Mouse (Mus musculus) liver, postnatal 0 days (tissue): ENCODE measurements around the gene Dclre1b. TPM values are rescaled to one million over a fixed set of nuclear protein-coding genes. Genes with fewer than 3 reads are reported as not detected.
"Not testable (repeated sequence)": the region's sequence is repeated elsewhere in the genome, so short reads cannot be mapped to it uniquely, and the experiment has no call there.

Experiments
- ATAC-seq: fragments of 200-750 bp; cut with Nextera tagmentation; 2 replicates; pipeline ENCODE4 v1.8.0; 2017; ENCODE audit warnings: mild to moderate bottlenecking, moderate library complexity
- DNase-seq: peaks from one replicate; pipeline ENCODE4 v3.0.0-alpha.2; 2016
- H3K27ac ChIP-seq: fragments of 300-500 bp; sonication (generic); 2 replicates; pipeline ENCODE4 v1.5.1; 2014; ENCODE audit warnings: antibody characterized with exemption, moderate library complexity, mild to moderate bottlenecking, low read depth
- H3K27me3 ChIP-seq: fragments of 300-500 bp; sonication (generic); 2 replicates; pipeline ENCODE4 v1.6.1; 2014; ENCODE audit warnings: low read length, control low read depth, mixed read lengths; ENCODE audit not compliant: insufficient read depth
- H3K36me3 ChIP-seq: fragments of 300-500 bp; sonication (generic); replicated peaks from 2 replicates; pipeline ENCODE4 v1.6.1; 2014; ENCODE audit warnings: mild to moderate bottlenecking, control low read depth, low read length, moderate library complexity, mixed read lengths; ENCODE audit not compliant: insufficient read depth
- H3K4me1 ChIP-seq: fragments of 300-500 bp; sonication (generic); 2 replicates; pipeline ENCODE4 v1.6.1; 2014; ENCODE audit warnings: antibody characterized with exemption, mild to moderate bottlenecking, control low read depth; ENCODE audit not compliant: insufficient read depth
- H3K4me2 ChIP-seq: fragments of 300-500 bp; sonication (generic); 2 replicates; pipeline ENCODE4 v1.6.1; 2014; ENCODE audit warnings: low read depth, mild to moderate bottlenecking, low read length, moderate library complexity, mixed read lengths
- H3K4me3 ChIP-seq: fragments of 300-500 bp; sonication (generic); 2 replicates; pipeline ENCODE4 v1.5.1; 2014; ENCODE audit warnings: low read depth, low read length
- H3K9ac ChIP-seq: fragments of 300-500 bp; sonication (generic); replicated peaks from 2 replicates; pipeline ENCODE4 v1.6.1; 2014; ENCODE audit warnings: mild to moderate bottlenecking, moderate library complexity
- H3K9me3 ChIP-seq: fragments of 300-500 bp; sonication (generic); 2 replicates; pipeline ENCODE4 v1.6.1; 2016; ENCODE audit warnings: mild to moderate bottlenecking, control low read depth, low read length, mixed read lengths
- CTCF ChIP-seq: sonication (generic); IDR thresholded peaks from 2 replicates; pipeline ENCODE4 v1.5.1; 2016; ENCODE audit warnings: antibody characterized with exemption, low read depth
- EP300 ChIP-seq: IDR thresholded peaks from 2 replicates; pipeline ENCODE4 v1.6.1; 2016; ENCODE audit warnings: antibody characterized with exemption, low read depth, mild to moderate bottlenecking
- WGBS: fragments of 180-500 bp; shearing (Covaris S2); extraction: QIAGEN DNeasy Blood & Tissue Kit; methylation state at CpG from one replicate; pipeline ENCODE4 v1.1.7; 2014; ENCODE audit not compliant: insufficient replicate concordance; 5-methylcytosine and 5-hydroxymethylcytosine counted together
- polyA plus RNA-seq: library from polyadenylated mRNA; unstranded; fragments of >200 nt; fragmentation: Nextera tagmentation; extraction: Ambion mirVana; gene quantifications from 2 replicates; pipeline ENCODE4 v1.2.1, GENCODE M21; 2015

Dclre1b gene
- polyA plus RNA-seq, 1 experiment from 2014 or later = 22.8 TPM

DNA sequence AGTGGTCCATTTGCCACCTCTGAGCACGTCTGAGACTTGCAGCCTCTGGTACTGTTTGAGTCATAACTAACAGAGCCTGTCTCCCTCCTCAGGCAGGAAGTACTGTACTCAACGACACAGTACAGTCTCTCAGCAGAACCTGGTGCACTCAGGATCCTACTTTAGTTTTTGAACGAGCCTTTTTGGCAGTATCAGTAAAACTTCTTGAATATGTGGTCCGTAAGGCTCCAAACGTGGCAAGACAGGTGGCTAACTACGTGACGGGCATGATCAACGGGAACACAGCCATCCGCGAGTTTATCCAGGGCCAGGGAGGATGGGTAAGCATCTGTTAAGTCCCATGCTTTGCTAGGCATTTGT lies 26.7 kb upstream of the Dclre1b start:
- no peak for ATAC-seq
- TF ChIP-seq CTCF = no peak
- TF ChIP-seq EP300 = no peak
- no peak overlapping the region for H3K9ac ChIP-seq
- H3K4me1 ChIP-seq = peaks cover 11% of the 10 kb centered on the region
- no peak overlapping the region for H3K4me2 ChIP-seq
- no peaks in the 10 kb centered on the region for H3K27me3 ChIP-seq
- no peak for DNase-seq
- no peaks in the 10 kb centered on the region for H3K9me3 ChIP-seq
- H3K36me3 ChIP-seq = no peaks in the 10 kb centered on the region
- no peak overlapping the region for H3K4me3 ChIP-seq
- 72% methylated on average over 10 of the region's 10 CpGs for WGBS
- no peak overlapping the region for H3K27ac ChIP-seq

GRCm38 (mm10) chr3:103835272-103835950 lies 26.2 kb upstream of the Dclre1b start:
- Histone ChIP-seq H3K4me3 (no peak overlapping the region), H3K9me3 (no peaks in the 10 kb centered on the region), H3K4me2 (no peak overlapping the region), H3K27me3 (no peaks in the 10 kb centered on the region), H3K9ac (no peak overlapping the region), H3K27ac (no peak overlapping the region), H3K36me3 (no peaks in the 10 kb centered on the region), H3K4me1 (peaks cover 11% of the 10 kb centered on the region)
- 75% methylated on average over 6 of the region's 6 CpGs for WGBS
- DNase-seq (no peak), ATAC-seq (no peak)
- TF ChIP-seq EP300 = no peak
- TF ChIP-seq CTCF = no peak

GRCm38 (mm10) chr3:103834001-103834400 lies 24.8 kb upstream of the Dclre1b start:
- Histone ChIP-seq H3K9ac (no peak overlapping the region), H3K36me3 (no peaks in the 10 kb centered on the region), H3K4me2 (no peak overlapping the region), H3K27ac (no peak overlapping the region), H3K4me3 (no peak overlapping the region), H3K4me1 (peaks cover 11% of the 10 kb centered on the region), H3K9me3 (no peaks in the 10 kb centered on the region), H3K27me3 (no peaks in the 10 kb centered on the region)
- ATAC-seq = no peak
- no peak for TF ChIP-seq CTCF
- TF ChIP-seq EP300 = no peak
- WGBS = 83% methylated on average over 2 of the region's 2 CpGs
- no peak for DNase-seq

GRCm38 (mm10) chr3:103832426-103832825 lies 23.2 kb upstream of the Dclre1b start, which contains the start of gene Bcl2l15:
Bcl2l15 (plus strand) TSS chr3:103832601.
- no peak within 1 kb of the TSS for H3K4me3 ChIP-seq
- no peak for DNase-seq

DNA sequence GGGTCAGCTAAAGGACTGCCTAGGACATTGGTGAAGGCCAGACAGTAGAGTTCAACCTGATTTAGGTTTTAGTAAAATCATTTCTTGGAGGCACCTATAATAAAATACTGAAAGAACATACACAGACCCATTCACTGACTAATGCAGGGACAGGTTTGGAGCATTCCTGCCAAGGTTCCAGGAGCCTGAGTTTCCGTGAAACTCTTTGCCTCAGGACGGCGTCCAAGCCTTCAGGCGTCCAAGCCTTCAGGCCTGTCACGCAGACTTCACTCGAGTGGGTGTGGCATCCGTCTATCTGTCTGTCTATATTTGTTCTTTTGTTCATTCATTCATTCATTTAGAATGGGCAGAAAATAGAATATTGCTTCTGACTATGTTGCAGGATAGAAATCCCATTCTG lies 21.9 kb upstream of the Dclre1b start:
- no peaks in the 10 kb centered on the region for H3K27me3 ChIP-seq
- H3K4me2 ChIP-seq = no peak overlapping the region
- peaks cover 11% of the 10 kb centered on the region for H3K4me1 ChIP-seq
- TF ChIP-seq EP300 = no peak
- no peak for TF ChIP-seq CTCF
- no peak for DNase-seq
- H3K9ac ChIP-seq = no peak overlapping the region
- no peaks in the 10 kb centered on the region for H3K9me3 ChIP-seq
- H3K4me3 ChIP-seq = no peak overlapping the region
- H3K27ac ChIP-seq = no peak overlapping the region
- no peaks in the 10 kb centered on the region; the same call in 1 of the 2 replicates for H3K36me3 ChIP-seq
- ATAC-seq = no peak
- 85% methylated on average over 7 of the region's 7 CpGs for WGBS

More at GRCm38 (mm10) chr3:103832426-103832825, 23.2 kb upstream of the Dclre1b start, which contains the start of gene Bcl2l15:
- H3K36me3 ChIP-seq = no peaks in the 10 kb centered on the region
- H3K4me1 ChIP-seq = peaks cover 11% of the 10 kb centered on the region
- no peak for ATAC-seq
- H3K9me3 ChIP-seq = no peaks in the 10 kb centered on the region
- 0 out of 2 replicates have a peak within 1 kb of the TSS, but pooled peaks have one; percentile 26 for H3K4me2 ChIP-seq
- H3K27ac ChIP-seq = no peak within 1 kb of the TSS
- no peak within 1 kb of the TSS for H3K9ac ChIP-seq
- no peaks in the 10 kb centered on the region for H3K27me3 ChIP-seq
- TF ChIP-seq CTCF (no peak), EP300 (peak; percentile 49; the same call in 1 of the 2 replicates)

DNA sequence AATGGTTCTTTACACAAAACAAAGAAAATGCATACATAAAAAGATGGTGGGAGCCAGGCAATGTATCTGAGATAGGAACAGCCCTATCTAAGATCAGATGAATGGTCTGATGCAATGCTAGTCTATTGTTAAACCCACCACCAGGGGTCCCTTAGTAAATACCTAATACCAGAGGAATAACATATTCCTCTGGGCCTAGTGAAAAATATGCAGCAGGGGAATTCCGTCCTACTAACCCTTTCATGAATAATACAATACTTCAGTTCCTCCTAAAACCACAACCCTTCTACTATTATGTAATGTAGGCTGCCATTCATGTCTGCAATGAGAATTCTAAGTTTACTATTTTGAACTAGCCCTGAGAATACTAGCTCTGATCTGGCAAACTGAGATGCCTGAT lies 21.4 kb upstream of the Dclre1b start:
- not testable (repeated sequence) for H3K27me3 ChIP-seq, H3K9me3 ChIP-seq, H3K9ac ChIP-seq, H3K36me3 ChIP-seq, H3K27ac ChIP-seq, ATAC-seq, H3K4me2 ChIP-seq, DNase-seq, H3K4me3 ChIP-seq
- H3K4me1 ChIP-seq = peaks cover 11% of the 10 kb centered on the region
- WGBS = 67% methylated on average over 1 of the region's 1 CpGs
